Mouse (Mus musculus): ENCODE measurements at regions not wholly inside any gene's neighbourhood (a gene's known extent, or its start where the extent isn't known, plus 50 kb on each side); places are given as distances from the start of the nearest gene placed in this dataset.

- no peak for DNase-seq (ENCODE audit: low read depth, low spot score)
Measured at GRCm38 (mm10) chr12:12578278-12578677, 316.3 kb downstream of the Fam49a start.

- DNase-seq (ENCODE audit: low read depth, low spot score), result no peak
Measured at GRCm38 (mm10) chr12:12570563-12571251, 308.8 kb downstream of the Fam49a start.

- no peak for DNase-seq (ENCODE audit: low read depth, low spot score)
Measured at GRCm38 (mm10) chr12:12567734-12568104, 305.8 kb downstream of the Fam49a start.

GRCm38 (mm10) chr12:12567058-12567733 is 305.3 kb downstream of the Fam49a start:
- no peak for DNase-seq (ENCODE audit: low read depth, low spot score)

- DNase-seq (ENCODE audit: low read depth, low spot score), result no peak
Measured at GRCm38 (mm10) chr12:12562267-12562666, 300.3 kb downstream of the Fam49a start.

GRCm38 (mm10) chr12:12551818-12552217 is 289.9 kb downstream of the Fam49a start:
- DNase-seq (ENCODE audit: low read depth, low spot score), result no peak

GRCm38 (mm10) chr12:12549649-12550048 is 287.7 kb downstream of the Fam49a start:
- DNase-seq (ENCODE audit: low read depth, low spot score), result no peak

- DNase-seq (ENCODE audit: low read depth, low spot score), result no peak
Measured at GRCm38 (mm10) chr12:12548688-12549087, 286.7 kb downstream of the Fam49a start.

GRCm38 (mm10) chr12:12547477-12547876 is 285.5 kb downstream of the Fam49a start:
- no peak for DNase-seq (ENCODE audit: low read depth, low spot score)

GRCm38 (mm10) chr12:12546372-12547031 is 284.6 kb downstream of the Fam49a start:
- no peak for DNase-seq (ENCODE audit: low read depth, low spot score)

GRCm38 (mm10) chr12:12541076-12542070 is 279.4 kb downstream of the Fam49a start:
- no peak for DNase-seq (ENCODE audit: low read depth, low spot score)

GRCm38 (mm10) chr12:12539291-12539690 is 277.4 kb downstream of the Fam49a start:
- no peak for DNase-seq (ENCODE audit: low read depth, low spot score)

GRCm38 (mm10) chr12:12534779-12535178 is 272.8 kb downstream of the Fam49a start:
- DNase-seq (ENCODE audit: low read depth, low spot score), result no peak

GRCm38 (mm10) chr12:12530796-12531195 is 268.9 kb downstream of the Fam49a start:
- no peak for DNase-seq (ENCODE audit: low read depth, low spot score)

GRCm38 (mm10) chr12:12529541-12529940 is 267.6 kb downstream of the Fam49a start:
- no peak for DNase-seq (ENCODE audit: low read depth, low spot score)

- DNase-seq (ENCODE audit: low read depth, low spot score), result no peak
Measured at GRCm38 (mm10) chr12:12528478-12528981, 266.6 kb downstream of the Fam49a start.

GRCm38 (mm10) chr12:12527766-12528477 is 266.0 kb downstream of the Fam49a start:
- no peak for DNase-seq (ENCODE audit: low read depth, low spot score)

GRCm38 (mm10) chr12:12527366-12527765 is 265.4 kb downstream of the Fam49a start:
- no peak for DNase-seq (ENCODE audit: low read depth, low spot score)

GRCm38 (mm10) chr12:12520311-12520852 is 258.4 kb downstream of the Fam49a start:
- DNase-seq (ENCODE audit: low read depth, low spot score), result no peak

- no peak for DNase-seq (ENCODE audit: low read depth, low spot score)
Measured at GRCm38 (mm10) chr12:12518490-12519070, 256.6 kb downstream of the Fam49a start.

All from WW6 (cell line).